Mouse (Mus musculus) neural tube, embryonic 12.5 days (tissue): Measurements from ENCODE around the gene Sema3f. TPM values are rescaled to one million over a fixed set of nuclear protein-coding genes. Genes with fewer than 3 reads are reported as not detected.
"Not testable (repeated sequence)": the region's sequence is repeated elsewhere in the genome, so short reads cannot be mapped to it uniquely, and the experiment has no call there.

Source experiments
- ATAC-seq: fragments of 200-750 bp; cut with Nextera tagmentation; 2 replicates; pipeline ENCODE4 v1.8.0; 2017; ENCODE audit warnings: low read depth, mild to moderate bottlenecking, moderate TSS enrichment, moderate library complexity; ENCODE audit not compliant: low FRiP score
- H3K27ac ChIP-seq: fragments of 300-500 bp; sonication (generic); 2 replicates; pipeline ENCODE4 v1.5.1; 2016
- H3K27me3 ChIP-seq: fragments of 300-500 bp; sonication (generic); replicated peaks from 2 replicates; pipeline ENCODE4 v1.6.1; 2016; ENCODE audit warnings: mild to moderate bottlenecking
- H3K36me3 ChIP-seq: fragments of 300-500 bp; sonication (generic); 2 replicates; pipeline ENCODE4 v1.6.1; 2016; ENCODE audit warnings: mild to moderate bottlenecking
- H3K4me1 ChIP-seq: fragments of 300-500 bp; sonication (generic); 2 replicates; pipeline ENCODE4 v1.6.1; 2016
- H3K4me2 ChIP-seq: fragments of 300-500 bp; sonication (generic); replicated peaks from 2 replicates; pipeline ENCODE4 v1.6.1; 2016; ENCODE audit warnings: mild to moderate bottlenecking
- H3K4me3 ChIP-seq: fragments of 300-500 bp; sonication (generic); 2 replicates; pipeline ENCODE4 v1.5.1; 2016
- H3K9ac ChIP-seq: fragments of 300-500 bp; sonication (generic); 2 replicates; pipeline ENCODE4 v1.6.1; 2016; ENCODE audit warnings: mild to moderate bottlenecking
- H3K9me3 ChIP-seq: fragments of 300-500 bp; sonication (generic); 2 replicates; pipeline ENCODE4 v1.6.1; 2016; ENCODE audit warnings: mild to moderate bottlenecking
- WGBS: fragments of 180-500 bp; shearing (Covaris S2); methylation state at CpG from one replicate; pipeline ENCODE4 v1.1.7; 2016; 5-methylcytosine and 5-hydroxymethylcytosine counted together
- polyA plus RNA-seq: library from polyadenylated mRNA; unstranded; fragments of >200 nt; fragmentation: Nextera tagmentation; extraction: Ambion mirVana; gene quantifications from 2 replicates; pipeline ENCODE4 v1.2.1, GENCODE M21; 2016

Sema3f gene
- polyA plus RNA-seq, 1 experiment from 2014 or later = 21.5 TPM

DNA sequence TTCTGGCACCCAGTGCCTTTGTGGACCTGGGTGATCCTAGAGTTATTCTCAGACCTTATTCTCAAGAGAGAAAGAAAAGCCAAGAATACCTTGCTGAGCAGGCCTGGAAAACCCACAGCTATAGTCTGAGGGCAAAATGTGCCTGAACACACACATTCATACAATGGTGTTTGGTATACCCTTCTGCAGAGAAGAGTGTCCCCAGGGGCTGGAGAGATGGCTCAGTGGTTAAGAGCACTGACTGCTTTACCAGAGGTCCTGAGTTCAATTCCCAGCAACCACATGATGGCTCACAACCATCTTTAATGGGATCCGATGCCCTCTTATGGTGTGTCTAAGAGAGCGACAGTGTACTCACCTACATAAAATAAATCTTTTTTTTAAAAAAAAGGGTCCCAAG, 31.4 kb downstream of the Sema3f start:
- H3K27me3 ChIP-seq = peaks cover 31% of the 10 kb centered on the region
- no peak overlapping the region for H3K4me2 ChIP-seq
- H3K27ac ChIP-seq = no peak overlapping the region
- no peaks in the 10 kb centered on the region for H3K9me3 ChIP-seq
- H3K36me3 ChIP-seq = peaks cover 13% of the 10 kb centered on the region
- 93% methylated on average over 2 of the region's 2 CpGs for WGBS
- ATAC-seq = no peak
- H3K9ac ChIP-seq = no peak overlapping the region
- no peak overlapping the region for H3K4me3 ChIP-seq
- peaks cover 16% of the 10 kb centered on the region for H3K4me1 ChIP-seq

DNA sequence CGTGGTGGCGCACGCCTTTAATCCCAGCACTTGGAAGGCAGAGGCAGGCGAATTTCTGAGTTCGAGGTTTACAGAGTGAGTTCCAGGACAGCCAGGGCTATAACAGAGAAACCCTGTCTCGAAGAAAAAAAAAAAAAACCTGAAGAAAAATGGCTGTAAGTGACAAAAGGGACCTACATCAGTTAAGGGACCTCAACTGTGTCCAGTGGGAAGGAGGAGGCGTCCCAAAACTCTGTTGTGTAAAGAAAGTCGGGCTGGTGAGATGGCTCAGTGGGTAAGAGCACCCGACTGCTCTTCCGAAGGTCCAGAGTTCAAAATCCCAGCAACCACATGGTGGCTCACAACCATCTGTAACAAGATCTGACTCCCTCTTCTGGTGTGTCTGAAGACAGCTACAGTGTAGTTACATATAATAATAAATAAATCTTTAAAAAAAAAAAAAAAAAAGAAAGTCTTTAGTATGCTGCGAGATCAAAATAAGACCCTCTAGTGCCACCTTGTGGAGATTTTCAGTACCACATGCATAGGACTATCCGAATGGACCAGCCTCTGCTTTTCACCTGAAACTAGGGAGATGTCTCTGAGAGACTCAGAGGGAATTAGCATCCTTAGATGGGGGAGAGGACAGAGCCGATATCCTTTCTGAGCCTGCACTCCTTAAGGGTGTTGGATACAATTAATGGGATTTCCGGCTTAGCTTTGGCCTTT, 32.3 kb downstream of the Sema3f start:
- not testable (repeated sequence) for H3K27ac ChIP-seq, H3K9me3 ChIP-seq, H3K36me3 ChIP-seq, H3K9ac ChIP-seq, ATAC-seq, H3K4me3 ChIP-seq
- 0 out of 2 replicates have a peak overlapping the region, but pooled peaks have one; percentile 5 for H3K4me2 ChIP-seq
- peaks cover 31% of the 10 kb centered on the region for H3K27me3 ChIP-seq
- WGBS = 40% methylated on average over 14 of the region's 14 CpGs
- H3K4me1 ChIP-seq = peaks cover 16% of the 10 kb centered on the region

DNA sequence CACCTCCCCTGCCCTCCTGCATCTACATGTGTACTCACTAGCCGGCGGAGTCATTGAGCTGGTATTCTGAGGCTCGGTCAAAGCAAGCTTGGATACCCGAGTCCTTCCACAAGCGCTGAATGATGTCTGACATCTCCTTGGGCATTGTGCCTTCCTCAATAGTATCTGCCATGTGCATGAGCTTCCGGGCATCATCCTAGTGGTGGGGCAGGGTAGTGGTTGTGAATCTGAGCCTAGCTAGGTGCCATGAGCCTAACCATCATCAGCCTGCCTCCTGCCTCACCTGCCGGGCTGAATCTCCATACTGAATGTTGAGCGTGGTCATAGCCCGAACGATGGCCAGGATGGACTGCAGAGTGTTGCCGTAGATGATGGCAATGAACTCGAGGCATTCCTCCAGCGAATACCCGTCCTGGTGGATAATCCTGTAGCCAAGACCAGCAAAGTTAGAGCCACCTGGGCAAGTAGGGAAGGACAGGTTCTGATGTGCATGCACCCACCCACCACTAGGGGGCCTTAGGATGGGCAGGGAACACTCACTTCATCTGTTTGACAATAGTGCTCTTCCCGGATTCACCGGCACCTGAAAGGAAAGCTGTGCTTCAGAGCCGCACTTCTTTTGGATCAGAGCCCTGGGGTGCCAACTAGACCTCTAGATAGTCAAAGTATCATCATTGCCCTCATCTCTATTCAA, 33.0 kb downstream of the Sema3f start:
- no peak overlapping the region for H3K9ac ChIP-seq
- peaks cover 31% of the 10 kb centered on the region for H3K27me3 ChIP-seq
- 19% methylated on average over 17 of the region's 17 CpGs for WGBS
- no peaks in the 10 kb centered on the region for H3K9me3 ChIP-seq
- H3K27ac ChIP-seq = no peak overlapping the region
- peak; percentile 19; the same call in 1 of the 2 replicates for ATAC-seq
- H3K4me3 ChIP-seq = no peak overlapping the region
- no peaks in the 10 kb centered on the region; the same call in 1 of the 2 replicates for H3K36me3 ChIP-seq
- H3K4me2 ChIP-seq = peak overlapping the region; percentile 67
- peaks cover 16% of the 10 kb centered on the region for H3K4me1 ChIP-seq

DNA sequence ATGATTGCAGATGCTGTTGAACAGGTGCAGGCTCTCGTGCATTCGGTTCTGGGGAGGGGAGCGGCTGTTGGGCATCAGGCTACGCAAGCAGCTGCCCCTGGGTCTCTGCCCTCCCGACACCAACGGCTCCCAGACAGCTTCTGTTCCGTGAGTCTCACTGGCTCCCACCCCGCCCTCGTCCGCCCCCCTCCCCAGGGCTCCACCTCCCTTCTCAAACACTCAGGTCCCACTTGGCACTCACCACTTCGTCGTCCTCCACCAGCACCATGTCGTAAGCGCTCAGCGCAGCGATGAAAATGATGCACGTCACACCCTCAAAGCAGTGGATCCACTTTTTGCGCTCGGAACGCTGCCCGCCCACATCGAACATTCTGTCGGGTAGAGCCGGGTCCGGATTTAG, 34.0 kb downstream of the Sema3f start:
- peak overlapping the region; percentile 33; the same call in 1 of the 2 replicates for H3K9ac ChIP-seq
- peaks cover 16% of the 10 kb centered on the region for H3K4me1 ChIP-seq
- H3K36me3 ChIP-seq = no peaks in the 10 kb centered on the region
- peak overlapping the region; percentile 67 for H3K4me2 ChIP-seq
- H3K27me3 ChIP-seq = peaks cover 31% of the 10 kb centered on the region
- no peak overlapping the region for H3K27ac ChIP-seq
- no peaks in the 10 kb centered on the region for H3K9me3 ChIP-seq
- peak; percentile 48; the same call in 1 of the 2 replicates for ATAC-seq
- WGBS = 2% methylated on average over 25 of the region's 25 CpGs
- peak overlapping the region; percentile 24 for H3K4me3 ChIP-seq

DNA sequence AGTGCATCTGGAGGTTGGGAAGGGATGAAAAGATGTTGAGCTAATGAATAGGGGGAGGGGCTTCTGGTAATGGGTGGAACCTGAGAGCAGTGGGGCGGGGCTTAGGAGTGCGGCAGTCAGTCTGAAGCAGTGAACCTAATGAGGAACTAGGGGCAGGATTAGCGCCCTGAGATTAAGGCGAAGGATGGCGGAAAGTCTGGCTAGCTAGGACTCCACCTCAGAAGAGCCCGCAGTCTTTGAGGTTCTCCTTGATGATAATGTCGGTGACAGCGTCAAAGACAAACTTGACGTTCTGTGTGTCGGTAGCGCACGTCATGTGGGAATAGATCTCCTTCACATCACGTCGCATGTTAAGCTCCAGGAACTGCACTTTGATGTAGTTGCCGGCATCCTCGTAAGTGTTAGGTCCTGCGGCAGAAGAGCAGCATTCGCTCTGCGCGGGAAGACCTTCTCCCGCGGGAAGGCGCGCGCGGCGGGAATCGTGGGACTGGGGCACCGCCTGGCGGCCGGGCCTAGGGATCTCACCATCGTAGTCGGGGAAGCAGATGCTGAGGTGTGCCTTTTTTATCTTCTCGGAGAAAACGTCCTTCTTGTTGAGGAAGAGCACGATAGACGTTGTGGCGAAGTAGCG, 34.5 kb downstream of the Sema3f start:
- Histone ChIP-seq H3K4me2 (peak overlapping the region; percentile 67), H3K4me3 (peak overlapping the region; percentile 24), H3K27me3 (peaks cover 31% of the 10 kb centered on the region), H3K36me3 (no peaks in the 10 kb centered on the region), H3K9ac (peak overlapping the region; percentile 33; the same call in 1 of the 2 replicates), H3K27ac (no peak overlapping the region), H3K4me1 (peaks cover 16% of the 10 kb centered on the region), H3K9me3 (no peaks in the 10 kb centered on the region)
- peak; percentile 61 for ATAC-seq
- under 1% methylated on average over 39 of the region's 39 CpGs for WGBS

DNA sequence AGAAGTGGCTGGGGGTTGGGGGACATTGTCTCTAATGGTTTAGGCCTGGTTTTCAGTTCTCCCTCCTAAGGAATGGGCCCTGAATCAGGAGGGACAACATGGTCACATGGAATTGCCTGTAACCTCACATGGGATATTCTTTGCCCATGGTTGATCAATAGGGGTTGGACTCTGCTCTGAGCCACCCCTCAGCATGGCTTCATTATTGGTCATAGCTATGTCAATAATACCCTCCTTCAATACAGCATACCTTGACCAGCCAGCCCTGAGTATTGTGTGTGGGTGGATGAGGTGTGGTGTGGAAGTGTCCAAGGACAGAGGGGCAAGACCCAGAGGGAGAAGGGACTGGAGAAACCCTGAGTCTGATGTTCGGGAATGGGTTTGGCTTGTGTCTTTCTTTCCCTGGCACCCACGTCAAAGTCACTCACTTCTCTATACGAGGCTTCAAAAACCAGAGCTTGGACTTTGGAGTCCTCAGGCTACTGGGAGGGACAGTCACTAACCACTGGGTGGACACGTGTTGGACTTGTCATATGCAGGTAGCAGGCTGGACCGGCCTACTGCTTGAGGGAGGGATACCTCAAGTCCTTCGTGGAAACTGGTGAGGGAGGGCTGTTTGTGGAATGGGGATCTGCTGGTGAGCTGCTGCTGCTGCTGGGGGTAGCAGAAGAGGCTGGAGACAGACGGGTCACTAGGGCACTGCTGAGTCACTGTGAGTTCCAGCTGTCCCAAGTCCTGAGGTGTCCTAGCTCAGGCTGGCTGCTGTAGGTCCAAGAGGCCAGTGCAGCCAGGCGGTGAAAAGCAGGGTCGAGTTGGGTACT, 35.5 kb downstream of the Sema3f start:
- H3K36me3 ChIP-seq = no peaks in the 10 kb centered on the region
- no peak for ATAC-seq
- no peaks in the 10 kb centered on the region for H3K9me3 ChIP-seq
- H3K27me3 ChIP-seq = peaks cover 31% of the 10 kb centered on the region
- H3K4me1 ChIP-seq = peaks cover 16% of the 10 kb centered on the region
- no peak overlapping the region for H3K4me2 ChIP-seq
- no peak overlapping the region for H3K27ac ChIP-seq
- H3K4me3 ChIP-seq = no peak overlapping the region
- 62% methylated on average over 9 of the region's 9 CpGs for WGBS
- no peak overlapping the region for H3K9ac ChIP-seq

DNA sequence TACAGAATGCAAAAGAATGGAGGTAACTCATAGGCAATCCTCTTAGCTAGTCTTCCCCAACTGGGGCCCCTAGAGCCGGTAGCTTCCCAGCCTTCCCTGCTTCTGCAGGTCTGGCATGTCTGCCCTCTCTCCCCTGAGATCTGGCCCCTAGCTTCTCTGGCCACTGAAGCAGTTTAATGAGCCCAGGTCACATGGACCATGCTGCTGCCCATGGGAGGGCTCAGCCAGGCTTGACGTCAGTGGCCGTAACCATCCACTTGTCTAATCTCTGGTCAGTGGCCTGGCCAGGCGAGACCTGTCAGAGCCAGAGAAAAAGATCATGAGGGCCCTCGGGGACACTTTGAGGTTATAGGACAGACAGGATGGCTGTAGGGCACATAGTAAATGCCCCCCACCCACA, 40.0 kb downstream of the Sema3f start:
- Histone ChIP-seq H3K9ac (0 out of 2 replicates have a peak overlapping the region, but pooled peaks have one; percentile 8), H3K27me3 (peaks cover 32% of the 10 kb centered on the region), H3K36me3 (no peaks in the 10 kb centered on the region), H3K4me1 (peaks cover 18% of the 10 kb centered on the region), H3K4me3 (no peak overlapping the region), H3K9me3 (no peaks in the 10 kb centered on the region), H3K27ac (no peak overlapping the region), H3K4me2 (no peak overlapping the region)
- 47% methylated on average over 5 of the region's 5 CpGs for WGBS
- ATAC-seq = no peak

DNA sequence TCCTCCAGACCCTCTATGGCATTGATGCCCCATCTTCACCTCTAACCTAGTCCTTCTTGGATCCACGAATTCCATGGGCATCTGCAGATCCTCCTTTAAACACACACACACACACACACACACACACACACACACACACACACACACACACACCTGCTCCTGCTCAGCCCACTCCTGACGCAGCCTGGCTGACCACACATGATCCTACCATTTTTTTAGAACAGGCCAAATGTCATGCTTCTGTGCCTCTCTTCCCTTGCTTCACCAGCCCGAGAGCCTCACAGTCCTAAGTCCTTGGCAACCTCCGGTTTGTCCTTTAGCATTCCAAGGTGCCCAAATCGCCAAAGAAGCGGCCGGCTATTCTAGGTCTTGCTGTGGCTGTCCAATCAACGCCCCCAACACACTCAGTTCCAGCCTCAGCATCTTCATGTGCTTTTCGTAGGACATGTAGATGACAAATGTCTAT, 40.8 kb downstream of the Sema3f start, which contains the start of gene Slc38a3:
Gene Slc38a3 (minus strand): TSS at position 51 of the 466 bp plus-strand sequence.
- Histone ChIP-seq H3K27ac (no peak within 1 kb of the TSS), H3K4me2 (no peak within 1 kb of the TSS), H3K9me3 (no peaks in the 10 kb centered on the region), H3K9ac (0 out of 2 replicates have a peak within 1 kb of the TSS, but pooled peaks have one; percentile 8), H3K36me3 (no peaks in the 10 kb centered on the region), H3K4me1 (peaks cover 17% of the 10 kb centered on the region), H3K4me3 (no peak within 1 kb of the TSS), H3K27me3 (peaks cover 29% of the 10 kb centered on the region)
- 88% methylated on average over 9 of the region's 9 CpGs for WGBS
- ATAC-seq = no peak

DNA sequence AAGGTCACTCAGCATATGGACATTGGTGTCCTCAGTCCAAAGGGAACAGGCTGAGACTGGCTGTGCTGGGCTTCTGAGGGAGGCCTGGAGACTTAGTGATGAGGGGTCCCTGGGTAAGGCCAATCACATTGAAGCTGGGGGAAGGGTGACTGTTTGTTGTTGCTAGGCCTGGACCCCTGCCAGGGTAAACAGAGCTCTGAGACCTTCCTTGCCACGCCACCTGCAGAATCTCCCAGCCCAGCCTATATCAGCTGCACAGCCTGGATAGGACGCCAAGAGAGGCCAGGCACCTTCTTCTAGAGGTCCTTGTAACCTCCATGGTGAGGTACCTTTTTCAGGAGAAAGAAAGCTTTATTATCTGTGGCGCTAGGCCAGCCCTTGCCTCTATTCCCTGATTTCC, 41.4 kb downstream of the Sema3f start:
- Histone ChIP-seq H3K27me3 (peaks cover 27% of the 10 kb centered on the region), H3K36me3 (no peaks in the 10 kb centered on the region), H3K4me2 (no peak overlapping the region), H3K27ac (no peak overlapping the region), H3K4me3 (no peak overlapping the region), H3K9me3 (no peaks in the 10 kb centered on the region), H3K9ac (no peak overlapping the region), H3K4me1 (peaks cover 19% of the 10 kb centered on the region)
- no peak for ATAC-seq
- WGBS = 70% methylated on average over 3 of the region's 3 CpGs

DNA sequence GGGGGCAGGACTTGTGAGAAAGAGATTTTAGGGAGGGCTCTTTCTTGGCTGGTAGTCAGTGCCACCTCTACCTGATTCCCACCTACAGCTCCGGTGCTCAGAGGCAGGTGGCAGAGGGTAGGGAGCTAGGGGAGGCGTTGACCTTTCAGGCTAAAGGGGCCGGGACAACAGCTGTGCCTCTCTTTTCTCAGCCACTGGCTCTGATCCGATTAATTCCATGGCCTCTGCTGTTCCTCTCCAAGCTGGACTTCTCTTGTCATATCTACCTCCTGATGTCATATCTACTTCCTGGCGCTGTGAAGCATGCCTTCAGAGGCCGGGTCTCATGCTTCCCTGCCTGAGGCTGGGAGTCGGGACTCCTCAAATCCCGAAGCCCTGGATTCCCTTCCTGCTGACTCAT, 42.3 kb downstream of the Sema3f start:
- H3K27ac ChIP-seq = no peak overlapping the region
- H3K9me3 ChIP-seq = no peaks in the 10 kb centered on the region
- peaks cover 27% of the 10 kb centered on the region for H3K27me3 ChIP-seq
- no peaks in the 10 kb centered on the region for H3K36me3 ChIP-seq
- 43% methylated on average over 8 of the region's 8 CpGs for WGBS
- H3K4me3 ChIP-seq = no peak overlapping the region
- 0 out of 2 replicates have a peak overlapping the region, but pooled peaks have one; percentile 87 for H3K4me2 ChIP-seq
- ATAC-seq = no peak
- no peak overlapping the region for H3K9ac ChIP-seq
- peaks cover 28% of the 10 kb centered on the region for H3K4me1 ChIP-seq

DNA sequence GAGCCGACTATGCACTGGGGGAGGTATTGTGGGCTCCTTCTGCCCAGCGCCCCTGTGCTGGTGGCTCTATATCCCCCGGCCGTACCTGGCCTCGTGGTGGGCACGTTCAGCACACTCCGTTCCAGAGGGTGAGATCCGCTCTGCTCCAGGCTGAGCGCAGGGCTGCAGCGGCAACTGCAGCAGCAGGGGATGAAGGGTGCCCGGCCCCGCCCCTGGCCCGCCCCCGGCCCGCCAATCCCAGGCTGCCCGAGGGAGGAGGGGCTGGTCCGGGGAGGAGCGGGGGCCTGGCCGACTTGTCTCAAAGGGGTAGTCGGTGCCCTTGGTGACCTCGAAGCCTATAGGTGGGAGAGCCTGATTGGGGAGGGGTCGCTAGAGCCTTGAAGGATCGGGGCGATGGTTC, 43.1 kb downstream of the Sema3f start:
- under 1% methylated on average over 24 of the region's 24 CpGs for WGBS
- Histone ChIP-seq H3K9ac (peak overlapping the region; percentile 61), H3K4me1 (peaks cover 31% of the 10 kb centered on the region), H3K4me3 (peak overlapping the region; percentile 39), H3K4me2 (peak overlapping the region; percentile 87), H3K27me3 (peaks cover 27% of the 10 kb centered on the region), H3K36me3 (no peaks in the 10 kb centered on the region), H3K27ac (no peak overlapping the region), H3K9me3 (no peaks in the 10 kb centered on the region)
- ATAC-seq = peak; percentile 83
